Mouse (Mus musculus) brown adipose tissue, adult 24 weeks (tissue): ENCODE measurements around the gene Scg3. TPM values are rescaled to one million over a fixed set of nuclear protein-coding genes. Genes with fewer than 3 reads are reported as not detected.
"Not testable (repeated sequence)": the region's sequence is repeated elsewhere in the genome, so short reads cannot be mapped to it uniquely, and the experiment has no call there.

ENCODE experiments used
- H3K27ac ChIP-seq: fragments of 200-500 bp; replicated peaks from 2 replicates; pipeline ENCODE4 v1.5.1; 2012; ENCODE audit warnings: low read depth, mild to moderate bottlenecking, low read length
- H3K4me1 ChIP-seq: fragments of 200-500 bp; 2 replicates; pipeline ENCODE4 v1.6.1; 2012; ENCODE audit warnings: low read length, mixed read lengths; ENCODE audit not compliant: control insufficient read depth, insufficient read depth, insufficient read length
- H3K4me3 ChIP-seq: fragments of 200-500 bp; 2 replicates; pipeline ENCODE4 v1.5.1; 2012; ENCODE audit warnings: low read depth, mild to moderate bottlenecking, low read length, moderate library complexity; ENCODE audit not compliant: insufficient read depth
- polyA plus RNA-seq: library from polyadenylated mRNA; stranded (reverse); fragments of >200 nt; gene quantifications from 2 replicates; pipeline ENCODE4 v1.2.4, GENCODE M21; 2012; ENCODE audit not compliant: missing spikeins, insufficient read depth, insufficient read length

Gene Scg3
- polyA plus RNA-seq, 1 experiment = 1.4 TPM

GRCm38 (mm10) chr9:75653981-75654911, 29.6 kb downstream of the Scg3 start:
- no peak overlapping the region for H3K4me3 ChIP-seq
- H3K4me1 ChIP-seq = peaks cover 5% of the 10 kb centered on the region; the same call in 1 of the 2 replicates
- peak overlapping the region; percentile 88 for H3K27ac ChIP-seq

DNA sequence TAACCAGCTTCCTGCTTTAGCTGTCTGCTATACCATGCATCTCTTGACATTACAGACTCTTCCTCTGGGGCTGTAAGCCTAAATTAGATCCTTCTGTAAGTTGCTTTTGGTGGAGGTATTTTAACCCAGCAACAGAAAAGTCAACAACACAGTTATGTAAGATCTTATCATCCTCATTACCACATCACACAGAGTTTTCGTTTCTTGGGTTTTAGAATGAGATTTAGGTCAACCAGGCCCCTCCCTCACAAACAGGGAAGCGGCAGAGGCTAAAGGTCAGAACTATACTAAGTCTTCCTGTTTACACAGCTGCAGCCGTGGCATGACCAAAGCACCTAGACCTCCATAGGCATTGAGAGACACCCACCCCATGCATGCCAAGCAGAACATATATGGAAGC, 38.5 kb downstream of the Scg3 start:
- Histone ChIP-seq H3K4me3 (no peak overlapping the region), H3K4me1 (no peaks in the 10 kb centered on the region), H3K27ac (no peak overlapping the region)

DNA sequence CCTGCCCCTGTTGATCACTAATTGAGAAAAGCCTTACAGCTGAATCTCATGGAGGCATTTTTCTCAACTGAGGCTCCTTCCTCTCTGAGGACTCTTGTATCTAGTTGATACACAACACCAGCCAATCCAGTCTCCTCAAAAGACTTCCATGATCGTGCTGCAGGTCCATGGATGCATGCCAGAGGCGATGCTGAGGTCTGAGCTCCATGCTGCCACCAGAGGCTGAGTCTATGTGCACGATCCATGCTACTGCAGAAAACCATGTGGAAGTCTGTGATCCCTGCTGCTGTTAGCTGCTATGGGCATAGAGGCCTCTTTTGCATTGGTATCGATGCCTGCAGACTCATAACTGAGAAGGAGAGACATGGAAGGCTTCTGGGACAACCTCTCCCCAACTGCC, 49.6 kb downstream of the Scg3 start:
- Histone ChIP-seq H3K4me1 (no peaks in the 10 kb centered on the region; the same call in 1 of the 2 replicates), H3K27ac (no peak overlapping the region), H3K4me3 (no peak overlapping the region)

DNA sequence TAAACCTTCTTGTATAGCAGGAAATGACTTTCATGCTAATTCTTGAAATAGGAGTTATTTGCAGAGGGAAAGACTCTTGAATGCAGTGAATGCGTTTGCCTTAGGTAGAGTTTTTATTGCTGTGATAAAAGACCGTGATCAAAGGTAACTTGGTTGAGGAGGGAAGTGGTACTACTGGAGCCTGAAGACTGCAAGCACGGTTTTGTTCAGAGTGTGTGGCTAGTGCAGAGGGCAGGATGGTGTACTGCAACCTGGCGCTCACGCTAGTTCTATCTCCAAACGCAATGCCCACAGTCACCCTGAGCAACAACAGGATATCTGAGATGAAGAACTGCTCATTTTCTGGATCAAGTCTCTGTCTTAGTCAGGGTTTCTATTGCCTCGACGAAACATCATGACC, 50.3 kb downstream of the Scg3 start:
- H3K4me1 ChIP-seq = no peaks in the 10 kb centered on the region; the same call in 1 of the 2 replicates
- no peak overlapping the region for H3K27ac ChIP-seq
- H3K4me3 ChIP-seq = no peak overlapping the region

- no peak overlapping the region for H3K27ac ChIP-seq
- H3K4me1 ChIP-seq = no peaks in the 10 kb centered on the region; the same call in 1 of the 2 replicates
- H3K4me3 ChIP-seq = no peak overlapping the region
Observed at GRCm38 (mm10) chr9:75632902-75633301, 51.0 kb downstream of the Scg3 start.

GRCm38 (mm10) chr9:75632111-75632510, 51.7 kb downstream of the Scg3 start:
- H3K27ac ChIP-seq = 0 out of 2 replicates have a peak overlapping the region, but pooled peaks have one; percentile 22
- H3K4me3 ChIP-seq = no peak overlapping the region
- H3K4me1 ChIP-seq = no peaks in the 10 kb centered on the region; the same call in 1 of the 2 replicates

- no peaks in the 10 kb centered on the region; the same call in 1 of the 2 replicates for H3K4me1 ChIP-seq
- no peak overlapping the region for H3K4me3 ChIP-seq
- peak overlapping the region; percentile 87 for H3K27ac ChIP-seq
Observed at GRCm38 (mm10) chr9:75630823-75631454, 52.9 kb downstream of the Scg3 start.

GRCm38 (mm10) chr9:75626308-75626604, 57.6 kb downstream of the Scg3 start:
- Histone ChIP-seq H3K4me3 (peak overlapping the region; percentile 72), H3K4me1 (peaks cover 3% of the 10 kb centered on the region), H3K27ac (peak overlapping the region; percentile 19; the same call in 1 of the 2 replicates)

DNA sequence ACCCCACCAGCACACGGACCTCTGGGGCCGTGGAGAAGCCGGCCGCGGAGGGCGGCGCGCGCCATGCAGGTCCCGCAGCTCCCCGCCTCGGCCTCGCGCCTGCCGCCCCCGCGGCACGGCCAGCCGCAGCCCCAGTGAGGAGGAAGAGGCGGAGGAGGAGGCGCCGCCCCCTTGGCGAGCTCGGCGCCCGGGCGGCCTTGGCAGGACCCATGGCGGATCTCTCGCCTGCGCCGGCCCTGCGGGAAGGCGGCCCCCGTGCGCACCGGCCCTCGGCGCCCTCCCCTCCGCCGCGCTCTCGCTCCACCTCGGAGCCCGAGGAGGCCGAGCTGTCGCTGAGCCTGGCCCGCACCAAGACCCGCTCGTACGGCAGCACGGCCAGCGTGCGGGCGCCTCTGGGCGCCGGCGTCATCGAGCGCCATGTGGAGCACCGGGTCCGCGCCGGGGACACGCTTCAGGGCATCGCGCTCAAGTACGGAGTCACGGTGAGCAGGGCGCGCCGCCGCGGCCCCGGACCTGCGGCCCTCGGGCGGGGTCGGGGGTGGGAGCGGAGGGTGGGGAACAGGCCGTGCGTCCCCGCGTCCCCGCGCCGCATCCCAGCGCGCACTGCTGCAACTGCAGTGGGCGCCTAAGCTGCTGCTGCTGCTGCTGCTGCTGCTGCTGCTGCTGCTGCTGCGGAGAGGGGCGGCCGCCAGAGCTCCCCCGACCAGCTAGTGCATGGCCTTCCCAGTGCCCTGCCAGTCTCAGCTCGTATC, 58.1 kb downstream of the Scg3 start, which contains the start of gene Lysmd2:
Lysmd2 (plus strand) TSS at position 186 of the 752 bp plus-strand sequence.
- H3K27ac ChIP-seq = peak within 1 kb of the TSS; percentile 19; the same call in 1 of the 2 replicates
- H3K4me1 ChIP-seq = peaks cover 3% of the 10 kb centered on the region
- peak within 1 kb of the TSS; percentile 72 for H3K4me3 ChIP-seq

GRCm38 (mm10) chr9:75624983-75625555, 58.8 kb downstream of the Scg3 start:
- Histone ChIP-seq H3K4me3 (peak overlapping the region; percentile 72), H3K4me1 (peaks cover 3% of the 10 kb centered on the region; the same call in 1 of the 2 replicates), H3K27ac (no peak overlapping the region)

- Histone ChIP-seq H3K27ac (no peak overlapping the region), H3K4me3 (no peak overlapping the region), H3K4me1 (peaks cover 3% of the 10 kb centered on the region; the same call in 1 of the 2 replicates)
Observed at GRCm38 (mm10) chr9:75621428-75621827, 62.4 kb downstream of the Scg3 start.

DNA sequence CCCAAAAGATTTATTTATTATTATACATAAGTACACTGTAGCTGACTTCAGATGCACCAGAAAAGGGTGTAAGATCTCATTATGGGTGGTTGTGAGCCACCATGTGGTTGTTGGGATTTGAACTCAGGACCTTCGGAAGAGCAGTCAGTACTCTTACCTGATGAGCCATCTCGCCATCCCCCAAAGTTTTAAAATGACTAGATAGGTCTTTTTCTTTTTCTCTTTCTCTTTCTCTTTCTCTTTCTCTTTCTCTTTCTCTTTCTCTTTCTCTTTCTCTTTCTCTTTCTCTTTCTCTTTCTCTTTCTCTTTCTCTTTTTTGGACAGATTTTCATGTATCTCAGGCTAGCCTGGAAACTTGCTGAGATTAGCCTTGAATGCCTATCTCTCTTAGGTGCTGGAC, 64.1 kb downstream of the Scg3 start:
- not testable (repeated sequence) for H3K4me1 ChIP-seq, H3K4me3 ChIP-seq, H3K27ac ChIP-seq

GRCm38 (mm10) chr9:75618836-75619400, 64.9 kb downstream of the Scg3 start:
- Histone ChIP-seq H3K4me3 (no peak overlapping the region), H3K27ac (no peak overlapping the region), H3K4me1 (no peaks in the 10 kb centered on the region)

- Histone ChIP-seq H3K4me1 (no peaks in the 10 kb centered on the region), H3K27ac (no peak overlapping the region), H3K4me3 (no peak overlapping the region)
Observed at GRCm38 (mm10) chr9:75616560-75616959, 67.3 kb downstream of the Scg3 start.
